Mouse (Mus musculus): ENCODE results near the gene H2-D1. TPM values are rescaled to one million over a fixed set of nuclear protein-coding genes. Genes with fewer than 3 reads are reported as not detected.

Gene H2-D1
- total and polyA plus RNA-seq, 2 experiments, result 506 to 676 TPM

GRCm38 (mm10) chr17:35261651-35262050 is 879 bp upstream of the H2-D1 start:
- Histone ChIP-seq H3K36me3 (ENCODE audit: control insufficient read depth, insufficient read depth, low read length) (peaks cover 12% of the 10 kb centered on the region; the same call in 1 of the 2 replicates), H3K4me1 (ENCODE audit: control insufficient read depth, insufficient read depth, low read length) (peaks cover 5% of the 10 kb centered on the region), H3K27ac (replicated peaks; ENCODE audit: insufficient read depth, low read depth, low read length) (no peak overlapping the region), H3K27me3 (ENCODE audit: control insufficient read depth, insufficient read depth, low read length) (no peaks in the 10 kb centered on the region), H3K79me2 (ENCODE audit: control insufficient read depth, insufficient read depth, low read length) (peaks cover 5% of the 10 kb centered on the region; the same call in 1 of the 2 replicates), H3K4me3 (ENCODE audit: insufficient read depth, low read depth, low read length) (no peak overlapping the region), H3K9ac (ENCODE audit: low read depth, low read length) (no peak overlapping the region)
- TF ChIP-seq POLR2A (IDR thresholded peaks at IDR 0.05; ENCODE audit: extremely low read depth, insufficient read depth, low read length) (no peak), CTCF (IDR thresholded peaks at IDR 0.05; ENCODE audit: low read depth, low read length) (no peak)
- WGBS, result 91% methylated on average over 13 of the region's 13 CpGs
- no peak for DNase-seq (ENCODE audit: extremely low read depth, low read depth, low spot score)

- Histone ChIP-seq H3K36me3 (ENCODE audit: control insufficient read depth, insufficient read depth, low read length) (peaks cover 17% of the 10 kb centered on the region; the same call in 1 of the 2 replicates), H3K4me3 (ENCODE audit: insufficient read depth, low read depth, low read length) (peak overlapping the region; percentile 82), H3K27ac (replicated peaks; ENCODE audit: insufficient read depth, low read depth, low read length) (peak overlapping the region; percentile 79), H3K79me2 (ENCODE audit: control insufficient read depth, insufficient read depth, low read length) (peaks cover 5% of the 10 kb centered on the region; the same call in 1 of the 2 replicates), H3K27me3 (ENCODE audit: control insufficient read depth, insufficient read depth, low read length) (no peaks in the 10 kb centered on the region), H3K4me1 (ENCODE audit: control insufficient read depth, insufficient read depth, low read length) (peaks cover 5% of the 10 kb centered on the region), H3K9ac (ENCODE audit: low read depth, low read length) (peak overlapping the region; percentile 91)
- DNase-seq (ENCODE audit: extremely low read depth, low read depth, low spot score), result peak; percentile 75
- WGBS, result 2% methylated on average over 29 of the region's 31 CpGs
- TF ChIP-seq CTCF (IDR thresholded peaks at IDR 0.05; ENCODE audit: low read depth, low read length), result no peak
- no peak for TF ChIP-seq POLR2A (IDR thresholded peaks at IDR 0.05; ENCODE audit: extremely low read depth, insufficient read depth, low read length)
These were observed 973 bp downstream of the H2-D1 start for GRCm38 (mm10) chr17:35263523-35263883.

- H3K27ac ChIP-seq (replicated peaks; ENCODE audit: insufficient read depth, low read depth, low read length), result no peak overlapping the region
- peaks cover 4% of the 10 kb centered on the region; the same call in 1 of the 2 replicates for H3K4me1 ChIP-seq (ENCODE audit: control insufficient read depth, insufficient read depth, low read length)
- H3K27me3 ChIP-seq (ENCODE audit: control insufficient read depth, insufficient read depth, low read length), result no peaks in the 10 kb centered on the region
- DNase-seq (ENCODE audit: extremely low read depth, low read depth, low spot score), result no peak
- H3K79me2 ChIP-seq (ENCODE audit: control insufficient read depth, insufficient read depth, low read length), result peaks cover 5% of the 10 kb centered on the region; the same call in 1 of the 2 replicates
- no peak overlapping the region for H3K9ac ChIP-seq (ENCODE audit: low read depth, low read length)
- WGBS, result 79% methylated on average over 1 of the region's 1 CpGs
- H3K36me3 ChIP-seq (ENCODE audit: control insufficient read depth, insufficient read depth, low read length), result peaks cover 17% of the 10 kb centered on the region; the same call in 1 of the 2 replicates
- no peak overlapping the region for H3K4me3 ChIP-seq (ENCODE audit: insufficient read depth, low read depth, low read length)
- TF ChIP-seq POLR2A (IDR thresholded peaks at IDR 0.05; ENCODE audit: extremely low read depth, insufficient read depth, low read length), result no peak
- TF ChIP-seq CTCF (IDR thresholded peaks at IDR 0.05; ENCODE audit: low read depth, low read length), result no peak
These were observed 5.0 kb downstream of the H2-D1 start for GRCm38 (mm10) chr17:35267399-35268086.

- no peak for TF ChIP-seq POLR2A (IDR thresholded peaks at IDR 0.05; ENCODE audit: extremely low read depth, insufficient read depth, low read length)
- TF ChIP-seq CTCF (IDR thresholded peaks at IDR 0.05; ENCODE audit: low read depth, low read length), result no peak
- Histone ChIP-seq H3K27me3 (ENCODE audit: control insufficient read depth, insufficient read depth, low read length) (no peaks in the 10 kb centered on the region), H3K27ac (replicated peaks; ENCODE audit: insufficient read depth, low read depth, low read length) (no peak overlapping the region), H3K36me3 (ENCODE audit: control insufficient read depth, insufficient read depth, low read length) (peaks cover 17% of the 10 kb centered on the region; the same call in 1 of the 2 replicates), H3K79me2 (ENCODE audit: control insufficient read depth, insufficient read depth, low read length) (no peaks in the 10 kb centered on the region), H3K4me1 (ENCODE audit: control insufficient read depth, insufficient read depth, low read length) (peaks cover 5% of the 10 kb centered on the region; the same call in 1 of the 2 replicates), H3K4me3 (ENCODE audit: insufficient read depth, low read depth, low read length) (no peak overlapping the region), H3K9ac (ENCODE audit: low read depth, low read length) (no peak overlapping the region)
- 36% methylated on average over 3 of the region's 3 CpGs for WGBS
- peak; percentile 62 for DNase-seq (ENCODE audit: extremely low read depth, low read depth, low spot score)
These were observed 7.3 kb downstream of the H2-D1 start for GRCm38 (mm10) chr17:35269653-35270347.

GRCm38 (mm10) chr17:35272249-35272648 is 9.7 kb downstream of the H2-D1 start:
- H3K79me2 ChIP-seq (ENCODE audit: control insufficient read depth, insufficient read depth, low read length), result no peaks in the 10 kb centered on the region
- H3K4me3 ChIP-seq (ENCODE audit: insufficient read depth, low read depth, low read length), result no peak overlapping the region
- 83% methylated on average over 3 of the region's 3 CpGs for WGBS
- 0 out of 2 replicates have a peak, but pooled peaks cover 2% of the 10 kb centered on the region for H3K36me3 ChIP-seq (ENCODE audit: control insufficient read depth, insufficient read depth, low read length)
- TF ChIP-seq POLR2A (IDR thresholded peaks at IDR 0.05; ENCODE audit: extremely low read depth, insufficient read depth, low read length) (no peak), CTCF (IDR thresholded peaks at IDR 0.05; ENCODE audit: low read depth, low read length) (no peak)
- peaks cover 7% of the 10 kb centered on the region; the same call in 1 of the 2 replicates for H3K27me3 ChIP-seq (ENCODE audit: control insufficient read depth, insufficient read depth, low read length)
- no peak overlapping the region for H3K9ac ChIP-seq (ENCODE audit: low read depth, low read length)
- DNase-seq (ENCODE audit: extremely low read depth, low read depth, low spot score), result no peak
- peaks cover 3% of the 10 kb centered on the region; the same call in 1 of the 2 replicates for H3K4me1 ChIP-seq (ENCODE audit: control insufficient read depth, insufficient read depth, low read length)
- no peak overlapping the region for H3K27ac ChIP-seq (replicated peaks; ENCODE audit: insufficient read depth, low read depth, low read length)

Data from liver, adult 2 months (tissue).